Mouse (Mus musculus) embryonic stem cell, embryonic (primary cell): ENCODE data around the gene Itgae.
"Not testable (repeated sequence)": the region's sequence is repeated elsewhere in the genome, so short reads cannot be mapped to it uniquely, and the experiment has no call there.

Experiments
- CTCF ChIA-PET, 4 experiments: fragments of 300-600 bp in 2 of 4; fragments of 350-600 bp in 2 of 4; sonication (Branson Sonifier 250); formaldehyde crosslinking; loops; one replicate each; lab custom pipeline; 2022; ENCODE audit warnings: inconsistent platforms in 2 of 4; lab: Charles Lee
- POLR2A ChIA-PET, 4 experiments: fragments of 300-600 bp in 2 of 4; fragments of 350-600 bp in 2 of 4; sonication (Branson Sonifier 250); formaldehyde crosslinking; loops; one replicate each; lab custom pipeline; 2022; ENCODE audit warnings: antibody characterized with exemption in 4 of 4, inconsistent platforms in 1 of 4; lab: Charles Lee

Gene Itgae

GRCm38 (mm10) chr11:73084303-73084702 is 6.1 kb upstream of the Itgae start:
- POLR2A ChIA-PET, result interaction anchor here in 1 of 4 experiments (0.7 to 2.2 kb wide), 4 partner anchors 12 to 60 kb away, joined by 3 to 7 read pairs (median 4); no protein-coding TSS in a partner anchor

GRCm38 (mm10) chr11:73084804-73085231 is 5.6 kb upstream of the Itgae start:
- CTCF ChIA-PET, result no interaction called here
- POLR2A ChIA-PET, result interaction anchor here in 2 of 4 experiments (0.7 to 2.2 kb wide), 6 partner anchors 11 to 60 kb away, joined by 3 to 7 read pairs (median 3); partner anchors contain the start of gene Ncbp3 (in 1 of the 2)

More at GRCm38 (mm10) chr11:73084303-73084702, 6.1 kb upstream of the Itgae start:
- CTCF ChIA-PET, result no interaction called here

- ChIA-PET POLR2A (interaction anchor here in 2 of 4 experiments (0.9 to 2.2 kb wide), 6 partner anchors 10 to 53 kb away, joined by 3 to 7 read pairs (median 3); partner anchors contain the start of gene Ncbp3 (in 1 of the 2)), CTCF (no interaction called here)
These were observed 5.0 kb upstream of the Itgae start for GRCm38 (mm10) chr11:73085391-73085790.

- ChIA-PET CTCF (interaction anchor here in 2 of 4 experiments (0.6 to 1.3 kb wide), 4 partner anchors 9 to 58 kb away, joined by 3 to 5 read pairs (median 4); no protein-coding TSS in a partner anchor), POLR2A (interaction anchor here in 2 of 4 experiments (0.7 to 0.9 kb wide), 2 partner anchors 11 to 31 kb away, joined by 3 read pairs; no protein-coding TSS in a partner anchor)
These were observed 2.5 kb upstream of the Itgae start for GRCm38 (mm10) chr11:73087700-73088480.

- ChIA-PET POLR2A (interaction anchor here in 1 of 4 experiments (1.4 kb wide), 1 partner anchor 19 kb away, joined by 3 read pairs; no protein-coding TSS in a partner anchor), CTCF (no interaction called here)
These were observed 443 bp downstream of the Itgae start for GRCm38 (mm10) chr11:73090826-73091225.

GRCm38 (mm10) chr11:73092057-73092456 is 1.7 kb downstream of the Itgae start:
- POLR2A ChIA-PET, result interaction anchor here in 1 of 4 experiments (0.9 kb wide), 1 partner anchor 15 kb away, joined by 3 read pairs; no protein-coding TSS in a partner anchor
- CTCF ChIA-PET, result no interaction called here

- POLR2A ChIA-PET, result no interaction called here
- CTCF ChIA-PET, result interaction anchor here in 1 of 4 experiments (0.6 kb wide), 1 partner anchor 356 kb away, joined by 3 read pairs; no protein-coding TSS in a partner anchor
These were observed 2.5 kb downstream of the Itgae start for GRCm38 (mm10) chr11:73092877-73093276.

- ChIA-PET CTCF (interaction anchor here in 1 of 4 experiments (1.3 kb wide), 1 partner anchor 87 kb away, joined by 4 read pairs; no protein-coding TSS in a partner anchor), POLR2A (interaction anchor here in 1 of 4 experiments (0.9 to 1.5 kb wide), 2 partner anchors 14 to 47 kb away, joined by 3 to 4 read pairs; partner anchors contain the start of gene Ncbp3)
These were observed 4.0 kb downstream of the Itgae start for GRCm38 (mm10) chr11:73094231-73094995.

- ChIA-PET CTCF (no interaction called here), POLR2A (no interaction called here)
These were observed 8.5 kb downstream of the Itgae start for GRCm38 (mm10) chr11:73098860-73099259.

GRCm38 (mm10) chr11:73099976-73100750 is 9.8 kb downstream of the Itgae start:
- ChIA-PET POLR2A (interaction anchor here in 1 of 4 experiments (0.7 kb wide), 1 partner anchor 65 kb away, joined by 3 read pairs; no protein-coding TSS in a partner anchor), CTCF (no interaction called here)

GRCm38 (mm10) chr11:73101308-73101707 is 10.9 kb downstream of the Itgae start:
- ChIA-PET POLR2A (no interaction called here), CTCF (no interaction called here)

- POLR2A ChIA-PET, result interaction anchor here in 2 of 4 experiments (1.3 to 1.5 kb wide), 2 partner anchors 33 to 106 kb away, joined by 3 to 5 read pairs; partner anchors contain the start of genes Haspin (in 1 of the 2) and P2rx1 (in 1 of the 2)
- CTCF ChIA-PET, result interaction anchor here in 1 of 4 experiments (0.6 kb wide), 1 partner anchor 98 kb away, joined by 4 read pairs; no protein-coding TSS in a partner anchor
These were observed 14.9 kb downstream of the Itgae start for GRCm38 (mm10) chr11:73105246-73105645.

- POLR2A ChIA-PET, result not testable (repeated sequence)
- CTCF ChIA-PET, result interaction anchor here in 2 of 4 experiments (0.6 to 2.0 kb wide), 3 partner anchors 9 to 166 kb away, joined by 3 to 9 read pairs (median 4); no protein-coding TSS in a partner anchor
These were observed 17.0 kb downstream of the Itgae start for GRCm38 (mm10) chr11:73107358-73107757.

- ChIA-PET POLR2A (interaction anchor here in 1 of 4 experiments (0.7 to 1.1 kb wide), 4 partner anchors 9 to 36 kb away, joined by 3 read pairs; no protein-coding TSS in a partner anchor), CTCF (interaction anchor here in 2 of 4 experiments (0.9 to 1.2 kb wide), 3 partner anchors 12 to 101 kb away, joined by 3 to 4 read pairs (median 3); no protein-coding TSS in a partner anchor)
These were observed 18.0 kb downstream of the Itgae start for GRCm38 (mm10) chr11:73108195-73108897.

- POLR2A ChIA-PET, result interaction anchor here in 2 of 4 experiments (0.7 to 2.7 kb wide), 7 partner anchors 8 to 90 kb away, joined by 3 to 7 read pairs (median 3); partner anchors contain the start of genes Ctns (in 1 of the 2), Ncbp3 (in 1 of the 2) and Shpk (in 1 of the 2)
- CTCF ChIA-PET, result interaction anchor here in 2 of 4 experiments (0.5 to 1.2 kb wide), 5 partner anchors 11 to 102 kb away, joined by 3 to 4 read pairs (median 3); no protein-coding TSS in a partner anchor
These were observed 18.7 kb downstream of the Itgae start for GRCm38 (mm10) chr11:73108898-73109625.

- ChIA-PET CTCF (interaction anchor here in 3 of 4 experiments (0.5 to 1.2 kb wide), 5 partner anchors 21 to 109 kb away, joined by 3 to 4 read pairs (median 3); no protein-coding TSS in a partner anchor), POLR2A (interaction anchor here in 2 of 4 experiments (0.8 to 2.7 kb wide), 4 partner anchors 9 to 89 kb away, joined by 3 to 7 read pairs (median 3); partner anchors contain the start of genes Ctns (in 1 of the 2), Ncbp3 (in 1 of the 2) and Shpk (in 1 of the 2))
These were observed 19.6 kb downstream of the Itgae start for GRCm38 (mm10) chr11:73109941-73110340.
